Mouse (Mus musculus): ENCODE measurements at regions not wholly inside any gene's neighbourhood (a gene's known extent, or its start where the extent isn't known, plus 50 kb on each side); places are given as distances from the start of the nearest gene placed in this dataset.

DNA sequence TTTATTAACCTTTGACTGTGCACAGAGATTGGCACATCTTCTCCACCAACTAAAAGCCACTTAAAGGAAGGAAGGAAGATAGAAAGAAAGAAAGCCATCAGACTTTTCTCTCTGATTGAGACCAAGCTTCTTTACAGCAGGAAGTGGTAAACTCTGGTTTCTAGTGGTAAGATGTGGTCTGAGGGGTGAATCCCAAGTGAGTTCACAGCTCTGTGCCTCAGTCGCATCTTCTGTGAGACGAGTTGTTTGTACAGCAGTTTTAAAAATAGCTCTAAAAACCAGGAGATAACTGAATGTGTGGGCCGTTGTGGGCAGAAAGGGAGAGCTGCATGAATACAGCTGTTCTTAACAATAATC lies 224.8 kb upstream of the Serp2 start:
- peak in 1 of 2 experiments; percentile 17 for DNase-seq

DNA sequence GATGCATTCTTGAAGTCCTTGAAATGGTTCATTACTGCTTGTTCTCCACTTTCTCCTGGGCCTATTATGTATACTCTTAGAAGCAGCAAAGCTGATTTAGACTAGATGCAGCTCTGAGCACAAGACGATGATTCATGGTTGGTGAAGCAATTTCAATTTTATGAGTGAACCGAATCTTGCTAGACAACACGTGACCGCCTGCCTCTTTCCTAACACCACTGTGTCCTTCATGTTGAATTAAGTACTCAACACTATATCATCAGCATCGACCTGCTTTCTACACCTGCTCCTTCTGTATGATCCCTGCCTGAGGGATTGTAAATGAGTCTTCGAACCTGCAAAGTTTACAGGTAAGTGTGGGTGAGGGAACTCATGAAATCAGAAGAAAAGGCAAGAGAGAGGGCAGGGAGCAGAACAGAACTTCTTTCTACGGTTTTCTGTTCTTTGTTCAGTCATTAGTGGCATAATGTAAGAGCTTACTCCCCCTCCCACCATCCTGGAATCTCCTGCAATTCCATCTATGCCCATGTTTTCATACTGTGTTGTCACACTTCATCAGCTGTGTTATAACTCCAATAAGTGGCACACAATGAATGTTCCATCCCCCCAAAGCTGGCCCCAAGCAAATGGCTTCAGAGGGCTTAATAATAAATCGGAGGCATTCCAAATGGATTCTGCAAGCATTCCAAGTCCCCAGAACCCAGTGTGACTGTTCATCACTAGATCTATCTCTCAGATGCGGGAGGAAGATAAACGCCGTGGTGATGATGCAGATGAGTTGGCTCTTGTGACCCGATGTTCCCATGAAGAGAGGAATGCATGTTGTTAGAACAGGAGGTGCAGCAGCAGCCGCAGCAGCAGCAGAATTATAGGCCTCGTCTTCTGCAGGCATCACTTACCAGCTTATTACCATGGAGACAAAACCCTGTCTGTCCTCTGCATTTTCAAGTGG lies 224.2 kb upstream of the Serp2 start:
- no peak for DNase-seq

DNA sequence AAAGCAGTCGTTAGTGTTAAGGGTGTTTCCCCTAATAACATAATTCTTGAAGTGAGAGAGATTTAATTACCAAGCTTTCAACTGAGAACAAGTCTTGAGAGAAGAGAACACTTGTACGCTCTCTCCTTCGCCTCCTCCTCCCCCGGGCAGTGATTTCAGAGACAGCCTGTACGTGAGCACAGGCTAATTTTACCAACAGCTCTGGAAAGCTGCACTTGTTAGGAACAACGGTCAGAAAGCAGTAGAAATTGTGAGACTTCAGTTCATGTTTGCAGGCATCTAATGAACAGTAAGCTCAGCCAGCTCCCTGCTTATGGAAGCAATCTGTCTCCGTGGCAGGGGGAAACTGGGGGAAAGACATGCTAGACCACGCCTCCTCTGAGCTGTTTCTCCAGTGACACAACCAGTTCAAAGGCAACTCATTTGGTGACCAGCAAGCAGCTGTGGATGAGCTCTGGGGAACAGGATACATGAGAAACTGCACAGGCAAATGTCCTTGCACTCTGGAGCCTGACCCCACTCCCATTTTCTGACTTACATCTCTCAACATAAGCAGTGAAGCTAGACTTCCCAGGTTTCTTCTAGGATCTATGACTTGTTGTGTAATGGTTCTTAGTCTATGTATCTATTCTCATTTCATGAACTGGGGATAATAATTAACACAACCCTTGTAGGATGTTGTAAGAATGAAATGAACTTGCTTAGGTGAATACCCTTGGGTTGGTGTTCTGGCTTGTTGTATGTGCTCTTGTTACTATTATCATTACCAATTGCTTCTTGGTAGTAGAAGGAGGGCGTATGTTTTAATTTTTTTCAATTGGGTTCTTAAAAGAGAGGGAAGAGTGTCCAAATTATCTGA lies 222.1 kb upstream of the Serp2 start:
- DNase-seq = no peak

DNA sequence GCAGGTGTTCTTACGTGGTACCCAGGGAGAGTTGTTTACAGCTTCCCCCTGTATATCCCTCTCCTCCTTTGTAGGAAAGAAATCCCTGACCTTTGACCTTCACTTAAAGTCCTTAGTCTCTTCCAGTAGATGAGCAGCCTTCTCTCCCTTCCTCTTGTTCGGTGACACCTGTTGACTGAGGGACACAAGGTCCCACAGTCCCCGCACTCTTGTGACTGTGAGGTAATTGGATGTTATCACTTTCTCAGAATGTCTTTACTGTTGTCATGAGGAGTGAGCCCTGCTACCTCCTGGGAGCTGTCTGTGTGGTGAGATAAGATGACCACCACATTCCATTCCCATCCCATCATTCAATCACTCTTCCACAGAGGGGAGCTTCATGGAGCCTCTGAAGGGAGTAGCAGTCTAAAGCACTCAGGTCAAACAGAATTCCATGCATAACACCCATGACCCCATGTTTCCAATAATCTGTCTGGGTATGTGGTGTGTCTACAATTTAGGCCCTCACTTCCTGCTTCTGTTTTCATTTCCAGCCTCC lies 218.8 kb upstream of the Serp2 start:
- no peak for DNase-seq

DNA sequence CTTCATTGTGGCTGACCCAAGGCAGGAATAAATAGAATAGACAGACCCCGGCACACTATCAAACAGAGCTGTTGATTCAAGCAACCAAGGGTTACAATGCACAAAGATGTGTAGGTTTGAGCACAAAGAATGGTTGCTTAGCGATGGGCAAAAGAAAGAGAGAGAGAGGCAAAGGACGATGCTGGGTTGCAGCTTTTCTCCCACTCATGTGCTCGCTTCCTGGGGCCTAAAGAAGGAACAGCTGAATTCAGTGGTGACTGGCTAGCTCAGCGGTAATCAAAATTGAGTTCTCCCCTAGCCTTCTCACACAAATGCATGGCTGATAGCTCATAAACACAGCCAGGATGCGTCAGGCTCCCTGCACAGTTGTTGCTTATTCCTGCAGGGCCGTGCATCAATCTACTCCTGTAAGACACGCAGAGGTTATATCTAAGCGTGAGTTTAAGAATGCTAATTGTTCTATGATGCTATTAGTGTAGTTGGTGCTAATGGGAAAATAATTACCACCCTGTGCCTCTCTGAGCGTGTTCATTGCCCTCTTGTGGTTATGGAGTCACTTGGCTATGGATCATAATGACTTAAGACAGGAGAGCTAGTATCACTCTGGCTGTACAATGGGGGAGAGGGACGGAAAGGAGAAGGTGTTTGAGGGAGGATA lies 216.2 kb upstream of the Serp2 start:
- no peak for DNase-seq

DNA sequence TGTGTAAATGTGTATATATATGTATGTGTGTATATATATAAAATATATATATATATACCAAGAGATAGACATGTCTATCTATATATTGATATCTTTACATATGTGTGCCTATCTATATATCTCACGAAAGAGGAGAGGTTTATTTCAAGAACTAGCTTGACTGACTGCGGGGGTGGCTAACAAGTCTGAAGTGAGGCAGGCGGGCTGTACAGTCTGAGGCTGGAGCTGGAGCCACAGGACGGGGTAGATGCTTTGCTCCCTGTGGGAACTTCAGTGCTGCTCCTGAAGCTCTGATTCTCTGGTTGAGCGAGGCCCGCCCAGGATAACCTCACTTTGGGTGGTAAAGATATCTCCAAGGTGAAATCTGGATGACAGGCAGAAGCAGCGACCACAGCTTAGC lies 213.4 kb upstream of the Serp2 start:
- DNase-seq = no peak

DNA sequence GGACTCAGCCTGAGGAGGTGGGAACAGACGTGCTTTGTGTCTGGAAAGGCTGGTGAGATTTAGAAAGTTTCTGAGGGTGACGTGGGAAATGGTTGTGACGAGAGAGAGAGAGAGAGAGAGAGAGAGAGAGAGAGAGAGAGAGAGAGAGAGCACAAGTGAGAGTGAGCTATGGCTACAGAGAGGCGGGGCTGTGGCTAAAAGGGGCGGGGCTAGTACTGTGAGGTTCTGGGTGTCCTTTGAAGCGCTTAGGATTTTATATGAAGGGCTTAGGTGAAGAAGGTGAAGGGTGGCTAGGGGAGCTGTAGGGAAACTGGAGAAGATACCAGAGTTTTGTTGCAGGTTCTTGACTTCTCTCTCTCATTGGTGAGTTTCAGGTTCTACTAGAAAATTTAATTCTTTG lies 210.6 kb upstream of the Serp2 start:
- no peak for DNase-seq

DNA sequence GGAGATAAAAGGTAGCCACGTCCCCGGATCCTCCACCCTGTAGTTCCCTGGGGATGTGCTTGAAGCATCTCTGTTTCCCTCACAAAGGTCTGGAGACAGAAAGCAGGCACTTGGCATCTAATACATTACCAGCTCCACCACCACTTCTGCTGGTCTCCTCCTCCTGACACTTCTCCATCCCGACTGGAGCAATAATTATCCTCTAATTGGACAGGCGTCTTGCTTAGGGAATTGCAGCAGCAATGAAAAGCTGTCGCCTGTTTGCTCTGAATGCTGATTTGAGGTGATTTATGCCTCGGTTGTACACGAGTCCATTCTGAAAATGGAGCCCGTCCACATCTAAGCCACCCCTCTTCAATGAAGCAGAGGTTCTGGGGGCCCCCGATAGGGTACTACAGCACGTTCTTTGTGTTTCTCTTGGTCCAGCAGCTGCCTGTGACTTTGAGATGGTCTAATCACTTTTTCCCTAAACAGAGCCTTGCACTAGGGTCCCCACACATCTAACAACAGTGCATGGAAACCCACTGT lies 209.6 kb upstream of the Serp2 start:
- DNase-seq = no peak

DNA sequence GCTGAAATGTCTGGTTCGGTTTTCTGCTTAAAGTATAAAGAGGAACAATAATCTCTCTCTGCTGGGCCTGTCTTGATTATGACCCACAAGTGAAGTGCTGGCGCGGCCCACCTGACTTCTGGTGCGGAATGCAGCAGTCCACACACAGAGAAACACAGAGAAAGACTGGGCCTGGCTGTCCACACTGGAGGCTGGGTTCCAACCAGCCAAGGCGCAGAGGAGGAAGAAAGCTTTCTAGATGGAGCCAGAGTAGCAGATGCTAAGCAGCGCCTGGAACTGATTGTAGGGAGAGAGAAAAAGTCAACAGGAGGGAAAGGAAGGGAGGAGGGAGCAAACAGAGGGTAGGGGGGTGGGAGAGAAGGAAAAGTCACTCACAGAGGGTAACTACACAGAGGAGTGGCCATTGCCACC lies 208.4 kb upstream of the Serp2 start:
- no peak for DNase-seq

DNA sequence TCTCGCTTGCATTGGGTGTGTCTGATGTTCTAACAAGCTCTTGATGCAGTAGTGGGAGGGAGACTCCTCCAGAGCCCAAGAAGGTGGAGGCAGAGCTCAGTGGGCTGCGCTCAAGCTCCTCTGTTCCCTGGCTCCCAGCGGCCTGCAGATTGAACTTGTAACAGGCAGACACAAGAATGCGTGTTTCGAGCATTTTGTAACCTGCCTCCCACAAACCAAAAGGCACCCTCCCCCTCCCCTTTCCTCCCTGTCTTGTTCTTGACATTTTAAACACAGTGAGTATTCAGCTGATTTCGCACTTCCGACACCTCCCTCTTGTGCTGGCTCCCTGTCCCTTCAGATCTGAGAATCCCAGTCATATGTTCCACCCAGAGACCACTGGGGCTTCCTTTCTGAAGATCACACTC lies 207.7 kb upstream of the Serp2 start:
- peak; percentile 15 to 17 for DNase-seq

DNA sequence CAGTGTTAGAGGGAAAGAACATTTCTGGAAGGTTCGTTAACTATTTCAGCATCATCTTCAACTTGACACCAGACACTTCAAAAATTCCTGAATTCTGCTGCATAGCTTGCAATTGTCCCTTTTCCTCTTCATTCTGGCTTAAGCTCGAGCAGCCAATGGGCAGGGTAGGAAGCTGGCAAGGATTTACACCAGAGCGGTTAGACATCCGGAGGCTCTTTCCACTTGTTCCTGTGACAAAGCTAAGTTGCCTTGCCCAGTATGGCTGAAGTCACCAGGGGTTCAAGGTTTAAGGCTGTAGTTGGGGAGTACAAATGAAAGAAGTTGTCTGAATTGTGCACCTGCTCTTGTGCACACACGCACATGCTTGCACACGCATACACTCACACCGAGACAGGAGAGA lies 206.8 kb upstream of the Serp2 start:
- DNase-seq = no peak

DNA sequence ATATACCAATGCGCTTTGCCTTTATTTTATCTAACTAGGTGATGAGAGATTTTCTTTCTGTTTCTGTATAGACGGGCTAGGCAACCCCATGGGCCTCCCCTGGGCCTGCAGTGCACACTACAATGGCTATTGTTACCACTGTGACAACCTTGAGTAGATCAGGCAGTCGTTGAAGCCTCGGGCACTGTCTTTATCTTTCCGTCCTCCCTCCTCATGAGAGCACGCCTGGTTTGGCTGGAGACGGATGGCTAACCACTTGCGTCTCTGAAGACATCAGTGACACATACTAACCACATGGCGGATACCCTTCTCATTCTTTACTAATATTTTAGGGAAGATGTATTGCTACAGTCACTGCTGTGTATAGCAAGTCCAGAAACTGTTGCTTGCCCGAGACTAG lies 206.1 kb upstream of the Serp2 start:
- no peak for DNase-seq

DNA sequence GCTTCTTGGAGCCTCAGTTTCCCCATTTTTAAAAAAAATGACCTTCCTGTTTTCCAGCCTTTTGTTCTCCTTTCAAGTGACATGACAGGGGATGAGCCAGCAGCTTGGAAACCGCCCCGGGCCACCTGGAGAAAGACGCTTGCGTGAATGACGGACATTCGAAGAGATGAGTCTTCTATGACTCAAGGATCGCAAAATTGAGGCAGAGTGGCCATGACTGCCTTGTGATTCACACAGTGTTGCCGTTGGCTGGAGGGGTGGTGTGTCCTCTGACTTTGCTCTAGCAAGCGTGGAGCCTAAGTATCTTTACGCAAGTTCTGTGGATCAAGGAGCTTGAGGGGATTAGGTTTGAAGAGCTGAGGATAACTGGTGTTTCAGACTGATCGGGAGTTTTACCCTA lies 205.0 kb upstream of the Serp2 start:
- DNase-seq = no peak

DNA sequence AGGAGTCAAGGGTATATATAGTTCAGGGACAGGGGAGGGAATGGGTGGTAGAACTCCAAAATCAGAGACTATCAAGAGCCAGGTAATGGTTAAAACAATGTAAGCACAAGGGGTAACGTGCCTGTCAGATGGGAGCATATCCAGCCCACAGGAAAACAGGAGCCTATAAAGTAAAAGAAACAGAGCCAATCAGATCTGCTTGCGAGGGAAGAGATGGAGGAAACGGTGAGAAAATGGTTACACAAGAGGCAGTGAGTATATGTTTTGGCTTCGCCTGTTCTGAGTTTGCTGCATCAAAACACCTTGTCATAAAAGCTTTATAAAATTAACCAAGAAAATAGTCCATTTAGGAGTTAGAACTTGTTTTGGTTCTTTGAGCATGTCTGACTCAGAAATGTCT lies 204.6 kb upstream of the Serp2 start:
- no peak for DNase-seq

DNA sequence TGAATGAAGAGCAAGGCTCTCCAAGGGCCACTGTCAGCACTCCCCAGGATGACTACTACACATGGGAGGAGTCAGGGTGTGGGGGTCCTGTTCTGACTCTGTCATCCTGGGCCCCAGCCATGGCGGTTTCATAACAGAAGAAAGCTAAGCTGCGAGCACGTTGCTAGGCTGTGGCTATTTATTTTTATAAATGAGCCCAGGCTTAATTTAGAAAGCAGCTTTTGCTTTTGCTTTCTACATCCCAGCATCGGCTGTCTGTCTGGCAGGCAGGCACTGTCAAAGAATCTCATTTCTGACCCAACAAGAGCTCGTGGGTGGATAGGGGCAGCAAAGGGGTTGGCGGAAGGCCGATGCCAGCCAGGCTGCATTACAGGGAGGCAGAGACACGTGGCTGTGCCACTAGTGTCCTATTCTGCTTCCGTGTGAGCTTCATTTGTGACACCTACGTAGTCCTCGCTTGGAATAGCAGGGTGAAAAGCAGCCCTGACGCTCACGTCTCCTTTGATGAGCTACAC lies 203.9 kb upstream of the Serp2 start:
- DNase-seq = no peak

DNA sequence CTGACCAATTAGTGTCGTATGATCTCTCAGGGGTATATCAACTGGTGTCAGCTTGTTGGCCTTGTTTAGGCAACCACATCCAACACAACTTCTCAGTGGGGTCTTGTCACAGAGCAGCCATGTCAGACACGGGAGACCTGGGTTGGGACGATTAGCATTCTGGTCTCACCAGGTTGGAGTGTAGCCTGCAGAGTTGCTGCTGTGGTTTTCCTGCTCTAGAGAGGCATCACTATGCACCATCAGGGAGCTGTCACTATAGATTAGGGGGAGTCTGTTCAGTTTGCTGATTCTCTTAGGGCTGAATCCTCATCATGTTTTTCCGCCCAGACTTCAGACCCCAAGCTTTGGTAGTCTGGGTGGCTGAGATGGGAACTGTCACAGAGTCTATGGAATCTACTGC lies 202.7 kb upstream of the Serp2 start:
- DNase-seq = no peak

DNA sequence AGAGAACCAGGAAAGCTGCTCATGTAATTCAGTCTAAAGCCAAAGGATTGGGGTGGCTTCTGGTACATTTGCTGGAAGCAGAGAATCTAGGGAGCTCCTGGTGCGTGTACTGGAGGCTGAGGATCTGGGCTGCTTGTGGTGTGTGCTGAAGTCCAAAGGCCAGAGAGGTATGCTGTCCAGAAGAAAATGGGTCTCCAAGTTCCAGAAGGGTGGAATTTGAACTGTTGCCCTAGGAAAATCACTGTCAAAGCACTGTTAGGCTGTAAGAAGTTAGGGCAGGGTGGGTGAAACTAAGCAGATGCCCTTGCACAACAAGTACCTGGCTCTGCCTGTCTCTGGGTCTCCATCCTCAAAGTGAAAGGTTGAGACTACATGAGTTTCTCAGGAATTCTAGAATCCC lies 201.9 kb upstream of the Serp2 start:
- no peak for DNase-seq

DNA sequence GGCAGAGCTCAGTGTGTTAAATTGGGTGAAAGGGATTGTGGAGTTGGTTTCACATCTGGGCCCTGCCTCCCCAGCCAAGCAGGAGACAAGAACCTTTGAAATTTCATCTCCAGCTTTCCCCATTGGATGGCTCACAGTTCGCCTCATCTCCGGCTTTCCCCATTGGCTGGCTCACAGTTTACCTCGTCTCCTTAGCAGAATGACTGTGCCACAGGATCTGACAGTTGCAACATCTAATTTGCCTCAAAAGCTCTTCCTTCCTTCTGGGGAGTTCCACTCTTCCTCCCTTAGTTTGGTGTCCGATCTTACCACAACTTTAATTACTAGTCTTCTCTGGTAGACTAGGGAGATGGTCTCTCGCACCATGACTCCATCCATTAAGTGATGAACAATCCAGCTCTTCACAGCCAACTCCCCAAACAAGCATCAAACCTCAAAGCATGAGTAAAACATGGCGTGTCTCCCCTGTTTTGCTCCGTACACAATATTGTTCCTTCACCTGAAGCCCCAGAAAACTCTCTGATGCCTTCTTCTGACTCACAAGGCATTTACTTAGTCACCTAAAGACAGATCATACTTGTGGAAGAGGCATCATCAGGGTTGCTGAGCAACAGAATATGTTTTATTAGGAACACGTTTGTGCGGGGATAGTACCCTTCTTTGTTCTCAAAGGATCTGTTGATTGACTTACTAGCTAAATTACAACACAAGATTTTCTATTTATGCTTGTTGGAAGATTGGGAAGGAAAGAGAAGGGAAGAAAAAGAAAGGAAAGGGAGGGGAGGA lies 199.1 kb upstream of the Serp2 start:
- no peak for DNase-seq

DNA sequence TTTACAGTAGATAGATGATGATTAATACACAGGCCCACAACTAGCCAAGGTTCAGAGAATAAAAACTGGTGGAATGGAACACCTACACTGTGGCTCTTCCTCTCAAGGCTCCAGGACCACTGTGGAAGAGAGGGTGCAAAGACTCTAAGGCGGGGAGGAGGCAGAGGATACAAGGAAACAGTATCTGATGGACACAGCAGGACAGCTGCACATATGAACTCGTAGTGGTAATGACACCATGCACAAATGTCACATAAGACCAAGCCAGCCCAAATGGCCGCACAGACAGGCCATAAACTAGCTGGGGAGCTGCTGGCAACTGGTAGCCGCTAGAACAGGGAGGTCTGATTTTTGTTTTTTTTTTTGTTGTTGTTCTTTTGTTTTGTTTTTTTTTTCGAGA lies 197.0 kb upstream of the Serp2 start:
- no peak for DNase-seq

DNA sequence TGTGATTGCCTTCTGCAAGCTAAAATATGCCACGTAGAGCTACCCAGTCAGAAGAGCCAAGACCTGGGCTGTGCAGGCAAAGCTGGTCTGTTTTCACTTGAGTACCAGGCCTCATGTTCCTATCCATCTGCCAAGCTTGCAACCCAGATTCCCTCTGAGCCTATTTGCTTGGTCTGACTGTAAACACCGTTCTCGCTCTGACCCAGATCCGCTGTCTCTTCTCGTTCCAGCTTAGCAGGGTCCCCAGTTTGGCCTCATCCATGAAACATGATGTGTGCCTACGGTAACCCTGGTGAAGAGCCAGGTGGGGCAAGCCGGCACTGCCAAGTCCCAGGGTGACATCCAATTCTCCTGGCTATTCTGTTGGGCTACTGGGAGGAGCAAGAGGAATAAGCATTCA lies 192.5 kb upstream of the Serp2 start:
- no peak for DNase-seq

DNA sequence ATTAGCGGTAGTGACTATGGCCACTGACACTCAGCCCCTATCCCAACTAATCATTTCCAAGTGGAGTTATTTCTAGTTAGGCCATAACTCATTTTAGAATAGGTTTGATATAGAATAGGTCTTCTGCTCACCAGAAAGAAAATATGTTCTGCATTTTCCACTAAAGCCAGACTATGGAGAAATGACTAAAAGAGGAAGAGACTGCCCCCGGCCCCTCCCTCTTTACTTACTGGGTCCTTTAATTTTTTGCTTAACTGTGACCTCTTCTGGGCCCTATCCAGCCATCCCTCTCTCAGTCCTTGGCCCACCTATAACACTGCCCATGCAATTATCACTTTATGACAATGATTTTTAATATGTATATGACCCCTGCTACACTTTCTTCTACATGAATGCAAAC lies 192.0 kb upstream of the Serp2 start:
- no peak for DNase-seq

DNA sequence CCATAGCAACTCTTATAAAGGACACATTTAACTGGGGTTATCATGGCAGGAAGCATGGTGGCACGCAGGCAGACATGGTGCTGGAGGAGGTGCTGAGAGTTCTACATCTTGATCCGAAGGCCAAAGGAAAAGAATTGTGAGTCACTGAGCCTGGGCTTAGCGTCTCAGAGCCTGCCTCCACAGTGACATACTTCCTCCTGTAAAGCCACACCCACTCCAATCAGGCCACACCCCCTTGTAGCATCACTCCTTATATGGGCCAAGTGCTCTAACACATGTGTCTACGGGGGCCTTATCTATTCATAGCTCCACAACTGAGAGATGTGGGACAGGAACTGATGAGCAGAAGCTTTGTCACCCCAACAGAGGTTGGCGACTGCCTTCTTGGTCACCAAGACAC lies 191.1 kb upstream of the Serp2 start:
- DNase-seq = no peak
